Mouse (Mus musculus) midbrain, embryonic 14.5 days (tissue): ENCODE data around the gene Rgl1. TPM values are rescaled to one million over a fixed set of nuclear protein-coding genes. Genes with fewer than 3 reads are reported as not detected.

ENCODE experiments used
- ATAC-seq: fragments of 200-750 bp; cut with Nextera tagmentation; 2 replicates; pipeline ENCODE4 v1.8.0; 2017; ENCODE audit warnings: moderate number of reproducible peaks, moderate library complexity; ENCODE audit not compliant: low FRiP score, low TSS enrichment
- DNase-seq: peaks from one replicate; pipeline ENCODE4 v3.0.0-alpha.2; 2015
- H3K27ac ChIP-seq: fragments of 300-500 bp; sonication (generic); replicated peaks from 2 replicates; pipeline ENCODE4 v1.5.1; 2014; ENCODE audit warnings: mild to moderate bottlenecking, low read depth, low read length, moderate library complexity
- H3K27me3 ChIP-seq: fragments of 300-500 bp; sonication (generic); 2 replicates; pipeline ENCODE4 v1.6.1; 2014; ENCODE audit warnings: low read length, control low read depth, mixed read lengths; ENCODE audit not compliant: control insufficient read depth, insufficient read depth
- H3K36me3 ChIP-seq: fragments of 300-500 bp; sonication (generic); 2 replicates; pipeline ENCODE4 v1.6.1; 2014; ENCODE audit warnings: low read length, control low read depth; ENCODE audit not compliant: control insufficient read depth, insufficient read depth
- H3K4me1 ChIP-seq: fragments of 300-500 bp; sonication (generic); 2 replicates; pipeline ENCODE4 v1.6.1; 2014; ENCODE audit warnings: mild to moderate bottlenecking, antibody characterized with exemption, low read length, control low read depth; ENCODE audit not compliant: control insufficient read depth, insufficient read depth
- H3K4me2 ChIP-seq: fragments of 300-500 bp; sonication (generic); 2 replicates; pipeline ENCODE4 v1.6.1; 2014; ENCODE audit warnings: mild to moderate bottlenecking, low read length, moderate library complexity
- H3K4me3 ChIP-seq: fragments of 300-500 bp; sonication (generic); replicated peaks from 2 replicates; pipeline ENCODE4 v1.5.1; 2014; ENCODE audit warnings: low read depth, low read length
- H3K9ac ChIP-seq: fragments of 300-500 bp; sonication (generic); replicated peaks from 2 replicates; pipeline ENCODE4 v1.6.1; 2014; ENCODE audit warnings: mild to moderate bottlenecking, low read length, moderate library complexity
- H3K9me3 ChIP-seq: fragments of 300-500 bp; sonication (generic); 2 replicates; pipeline ENCODE4 v1.6.1; 2016; ENCODE audit warnings: low read length, control low read depth, mixed read lengths; ENCODE audit not compliant: control insufficient read depth
- WGBS: fragments of 180-500 bp; shearing (Covaris S2); extraction: QIAGEN DNeasy Blood & Tissue Kit; methylation state at CpG from one replicate; pipeline ENCODE4 v1.1.7; 2014; 5-methylcytosine and 5-hydroxymethylcytosine counted together
- polyA plus RNA-seq: library from polyadenylated mRNA; unstranded; fragments of >200 nt; fragmentation: Nextera tagmentation; extraction: Ambion mirVana; gene quantifications from 2 replicates; pipeline ENCODE4 v1.2.1, GENCODE M21; 2014

The Rgl1 gene
- polyA plus RNA-seq = 9.5 and 16.6 TPM in 2 replicates

GRCm38 (mm10) chr1:152766032-152766772 lies at the start of gene Rgl1, which contains the start of gene Arpc5:
Rgl1 (minus strand) TSS chr1:152766351.
Arpc5 (plus strand) TSS chr1:152766542.
- Histone ChIP-seq H3K9ac (peak within 1 kb of the TSS; percentile 88), H3K36me3 (peaks cover 20% of the 10 kb centered on the region), H3K4me1 (peaks cover 16% of the 10 kb centered on the region; the same call in 1 of the 2 replicates), H3K4me3 (peak within 1 kb of the TSS; percentile 97), H3K27me3 (peaks cover 5% of the 10 kb centered on the region; the same call in 1 of the 2 replicates), H3K9me3 (no peaks in the 10 kb centered on the region), H3K4me2 (peak within 1 kb of the TSS; percentile 95), H3K27ac (peak within 1 kb of the TSS; percentile 89)
- DNase-seq (peak; percentile 98), ATAC-seq (peak; percentile 95)
- WGBS = under 1% methylated on average over 82 of the region's 86 CpGs

GRCm38 (mm10) chr1:152815265-152815701 lies 49.1 kb upstream of the Rgl1 start:
- Histone ChIP-seq H3K36me3 (no peaks in the 10 kb centered on the region), H3K27me3 (no peaks in the 10 kb centered on the region), H3K4me1 (peaks cover 24% of the 10 kb centered on the region), H3K9ac (no peak overlapping the region), H3K4me3 (no peak overlapping the region), H3K9me3 (no peaks in the 10 kb centered on the region), H3K4me2 (no peak overlapping the region), H3K27ac (no peak overlapping the region)
- peak; percentile 77 for ATAC-seq
- DNase-seq = peak; percentile 68
- 23% methylated on average over 7 of the region's 7 CpGs for WGBS

- WGBS = 53% methylated on average over 13 of the region's 13 CpGs
- H3K27ac ChIP-seq = no peak overlapping the region
- DNase-seq (no peak), ATAC-seq (no peak)
- no peak overlapping the region for H3K4me2 ChIP-seq
- H3K9ac ChIP-seq = no peak overlapping the region
- no peak overlapping the region for H3K4me3 ChIP-seq
- H3K9me3 ChIP-seq = no peaks in the 10 kb centered on the region
- H3K4me1 ChIP-seq = no peaks in the 10 kb centered on the region
- no peaks in the 10 kb centered on the region for H3K36me3 ChIP-seq
- no peaks in the 10 kb centered on the region for H3K27me3 ChIP-seq
Measured at GRCm38 (mm10) chr1:152810533-152811439, 44.6 kb upstream of the Rgl1 start.

- no peak overlapping the region for H3K27ac ChIP-seq
- H3K36me3 ChIP-seq = no peaks in the 10 kb centered on the region
- WGBS = 34% methylated on average over 8 of the region's 8 CpGs
- no peak for DNase-seq
- H3K27me3 ChIP-seq = no peaks in the 10 kb centered on the region
- H3K4me2 ChIP-seq = no peak overlapping the region
- ATAC-seq = no peak
- H3K4me3 ChIP-seq = no peak overlapping the region
- no peaks in the 10 kb centered on the region for H3K9me3 ChIP-seq
- no peaks in the 10 kb centered on the region for H3K4me1 ChIP-seq
- no peak overlapping the region for H3K9ac ChIP-seq
Measured at GRCm38 (mm10) chr1:152809541-152810252, 43.5 kb upstream of the Rgl1 start.

GRCm38 (mm10) chr1:152808392-152808680 lies 42.2 kb upstream of the Rgl1 start:
- no peaks in the 10 kb centered on the region for H3K27me3 ChIP-seq
- H3K36me3 ChIP-seq = no peaks in the 10 kb centered on the region
- DNase-seq (no peak), ATAC-seq (no peak)
- H3K9ac ChIP-seq = no peak overlapping the region
- 87% methylated on average over 2 of the region's 2 CpGs for WGBS
- no peak overlapping the region for H3K27ac ChIP-seq
- no peaks in the 10 kb centered on the region for H3K9me3 ChIP-seq
- H3K4me3 ChIP-seq = no peak overlapping the region
- no peaks in the 10 kb centered on the region for H3K4me1 ChIP-seq
- H3K4me2 ChIP-seq = no peak overlapping the region

- 89% methylated on average over 18 of the region's 18 CpGs for WGBS
- no peaks in the 10 kb centered on the region for H3K9me3 ChIP-seq
- ATAC-seq (no peak), DNase-seq (no peak)
- H3K27ac ChIP-seq = no peak overlapping the region
- H3K9ac ChIP-seq = no peak overlapping the region
- no peaks in the 10 kb centered on the region for H3K27me3 ChIP-seq
- no peaks in the 10 kb centered on the region for H3K4me1 ChIP-seq
- H3K4me2 ChIP-seq = no peak overlapping the region
- no peaks in the 10 kb centered on the region for H3K36me3 ChIP-seq
- H3K4me3 ChIP-seq = no peak overlapping the region
Measured at GRCm38 (mm10) chr1:152807619-152808391, 41.7 kb upstream of the Rgl1 start.

- no peak overlapping the region for H3K4me3 ChIP-seq
- no peak overlapping the region for H3K4me2 ChIP-seq
- H3K9me3 ChIP-seq = no peaks in the 10 kb centered on the region
- WGBS = 86% methylated on average over 6 of the region's 6 CpGs
- H3K9ac ChIP-seq = no peak overlapping the region
- ATAC-seq (no peak), DNase-seq (no peak)
- no peak overlapping the region for H3K27ac ChIP-seq
- H3K36me3 ChIP-seq = no peaks in the 10 kb centered on the region
- no peaks in the 10 kb centered on the region for H3K4me1 ChIP-seq
- H3K27me3 ChIP-seq = no peaks in the 10 kb centered on the region
Measured at GRCm38 (mm10) chr1:152804907-152805306, 38.8 kb upstream of the Rgl1 start.

- no peaks in the 10 kb centered on the region for H3K36me3 ChIP-seq
- no peak overlapping the region for H3K27ac ChIP-seq
- H3K4me2 ChIP-seq = no peak overlapping the region
- no peak for DNase-seq
- no peak overlapping the region for H3K9ac ChIP-seq
- 0 out of 2 replicates have a peak, but pooled peaks cover 3% of the 10 kb centered on the region for H3K4me1 ChIP-seq
- H3K27me3 ChIP-seq = no peaks in the 10 kb centered on the region
- WGBS = 88% methylated on average over 13 of the region's 13 CpGs
- H3K9me3 ChIP-seq = no peaks in the 10 kb centered on the region
- no peak for ATAC-seq
- H3K4me3 ChIP-seq = no peak overlapping the region
Measured at GRCm38 (mm10) chr1:152800633-152801176, 34.6 kb upstream of the Rgl1 start.
